9 mouse cellular contexts compared by ENCODE assay signal in the genomic region with DNA sequence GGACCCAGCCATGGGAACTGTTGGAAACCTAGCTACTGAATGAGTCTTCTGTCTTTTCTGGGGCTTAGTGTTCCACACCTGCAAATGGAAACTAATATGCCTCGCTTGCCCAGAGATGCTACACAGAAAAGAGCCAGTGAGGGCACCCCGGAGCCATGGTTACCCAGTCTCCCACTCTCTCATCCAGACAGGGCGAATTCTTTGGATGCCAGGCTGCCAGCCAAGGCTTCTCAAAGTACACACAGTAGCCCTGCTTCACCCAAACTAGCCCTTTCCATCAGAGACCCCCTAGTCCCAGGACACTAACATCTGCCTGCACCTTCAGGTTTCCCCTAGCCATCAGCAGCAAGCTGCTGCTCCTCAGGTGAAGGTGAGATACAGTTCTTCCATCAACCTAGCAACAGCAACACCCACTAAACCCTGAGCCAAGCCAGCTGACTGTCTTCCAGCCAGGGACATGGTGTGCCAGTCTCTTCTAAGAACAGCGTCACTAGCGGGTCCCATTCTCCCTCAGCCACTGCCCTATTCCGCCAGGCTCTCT. TPM values are rescaled to one million over a fixed set of nuclear protein-coding genes. Genes with fewer than 3 reads are reported as not detected.
DNase-seq lines count a peak whose midpoint lies in the region; ATAC-seq and TF ChIP-seq lines count a peak whose summit lies in the region.
"Had no signal": no experiment of that assay in that cellular context is flagged by ENCODE, and none has a peak within 500 bp of the region (broad histone marks: within the 10 kb centered on the region; RNA-seq: fewer than 3 reads in every experiment).

No protein-coding gene starts in this region.

- no peak for DNase-seq in forebrain, embryonic 10.5 days (ENCODE audit: extremely low spot score, low spot score)
- DNase-seq in spleen, adult 12 weeks (ENCODE audit: low spot score) = no peak
- DNase-seq in liver = no peak
- no peak for DNase-seq in MN1 (ENCODE audit: low spot score)

- H3K27ac ChIP-seq in forebrain, embryonic 12.5 days = peak overlapping the region; percentile 42; the same call in 1 of the 2 replicates
- no peak overlapping the region for H3K27ac ChIP-seq in forebrain, embryonic 10.5 days
- peak overlapping the region; percentile 6; the same call in 1 of the 2 replicates for H3K27ac ChIP-seq in cortical plate, adult 2 months (ENCODE audit: insufficient read depth, low read length)
- peak overlapping the region; percentile 40; the same call in 1 of the 2 replicates for H3K27ac ChIP-seq in hindbrain, embryonic 15.5 days (replicated peaks)
- no peak overlapping the region for H3K27ac ChIP-seq in limb, embryonic 15.5 days

- H3K4me2 ChIP-seq in forebrain, embryonic 12.5 days = 0 out of 2 replicates have a peak overlapping the region, but pooled peaks have one; percentile 17
- H3K4me2 ChIP-seq in hindbrain, embryonic 15.5 days = peak overlapping the region; percentile 96
- peak overlapping the region; percentile 99; the same call in 1 of the 2 replicates for H3K4me2 ChIP-seq in limb, embryonic 15.5 days

- H3K4me3 ChIP-seq in forebrain, embryonic 12.5 days (replicated peaks) = no peak overlapping the region
- no peak overlapping the region; the same call in 1 of the 2 replicates for H3K4me3 ChIP-seq in forebrain, embryonic 10.5 days
- peak overlapping the region; percentile 17 for H3K4me3 ChIP-seq in cortical plate, adult 2 months (ENCODE audit: insufficient read depth, low read length)
- H3K4me3 ChIP-seq in hindbrain, embryonic 15.5 days = peak overlapping the region; percentile 52; the same call in 1 of the 2 replicates
- no peak overlapping the region for H3K4me3 ChIP-seq in limb, embryonic 15.5 days

- no peaks in the 10 kb centered on the region for H3K9me3 ChIP-seq in forebrain, embryonic 12.5 days
- H3K9me3 ChIP-seq in forebrain, embryonic 10.5 days = no peaks in the 10 kb centered on the region
- no peaks in the 10 kb centered on the region for H3K9me3 ChIP-seq in hindbrain, embryonic 15.5 days
- no peaks in the 10 kb centered on the region for H3K9me3 ChIP-seq in limb, embryonic 15.5 days

- no peak overlapping the region for H3K9ac ChIP-seq in forebrain, embryonic 12.5 days
- H3K9ac ChIP-seq in hindbrain, embryonic 15.5 days = no peak overlapping the region
- H3K9ac ChIP-seq in limb, embryonic 15.5 days = no peak overlapping the region

- H3K4me1 ChIP-seq in forebrain, embryonic 12.5 days = peaks cover 60% of the 10 kb centered on the region
- H3K4me1 ChIP-seq in forebrain, embryonic 10.5 days = peaks cover 68% of the 10 kb centered on the region
- H3K4me1 ChIP-seq in cortical plate, adult 2 months (ENCODE audit: control insufficient read depth, insufficient read depth, low read length) = peaks cover 5% of the 10 kb centered on the region
- H3K4me1 ChIP-seq in hindbrain, embryonic 15.5 days (replicated peaks) = peaks cover 44% of the 10 kb centered on the region
- peaks cover 58% of the 10 kb centered on the region for H3K4me1 ChIP-seq in limb, embryonic 15.5 days

- TF ChIP-seq POLR2A in cortical plate, adult 2 months (IDR thresholded peaks at IDR 0.05; ENCODE audit: extremely low read depth, insufficient read depth, low read length) = 0 out of 2 replicates have a peak, but pooled peaks have one; percentile 26

- peaks cover 27% of the 10 kb centered on the region for H3K36me3 ChIP-seq in forebrain, embryonic 12.5 days (replicated peaks)
- peaks cover 57% of the 10 kb centered on the region for H3K36me3 ChIP-seq in forebrain, embryonic 10.5 days (replicated peaks)
- no peaks in the 10 kb centered on the region for H3K36me3 ChIP-seq in hindbrain, embryonic 15.5 days
- no peaks in the 10 kb centered on the region for H3K36me3 ChIP-seq in limb, embryonic 15.5 days

- ATAC-seq in forebrain, embryonic 12.5 days (ENCODE audit: low FRiP score) = no peak
- ATAC-seq in hindbrain, embryonic 15.5 days (ENCODE audit: low FRiP score, low read depth) = 0 out of 2 replicates have a peak, but pooled peaks have one; percentile 23
- ATAC-seq in limb, embryonic 15.5 days (ENCODE audit: insufficient number of reproducible peaks, low FRiP score, low TSS enrichment, low read depth) = no peak

- 86% methylated on average over 6 of the region's 6 CpGs for WGBS in forebrain, embryonic 12.5 days
- 88% methylated on average over 6 of the region's 6 CpGs for WGBS in forebrain, embryonic 10.5 days
- 67% methylated on average over 6 of the region's 6 CpGs for WGBS in hindbrain, embryonic 15.5 days
- 67% methylated on average over 6 of the region's 6 CpGs for whole genome bisulfite sequencing in limb, embryonic 15.5 days

- 0 out of 2 replicates have a peak, but pooled peaks cover 7% of the 10 kb centered on the region for H3K27me3 ChIP-seq in forebrain, embryonic 12.5 days
- peaks cover 50% of the 10 kb centered on the region for H3K27me3 ChIP-seq in forebrain, embryonic 10.5 days (ENCODE audit: poor library complexity, severe bottlenecking)
- peaks cover 2% of the 10 kb centered on the region; the same call in 1 of the 2 replicates for H3K27me3 ChIP-seq in hindbrain, embryonic 15.5 days
- H3K27me3 ChIP-seq in limb, embryonic 15.5 days = peaks cover 6% of the 10 kb centered on the region; the same call in 1 of the 2 replicates
- H3K27me3 ChIP-seq: CH12.LX had no signal

- TF ChIP-seq CTCF in cortical plate, adult 2 months (IDR thresholded peaks at IDR 0.05; ENCODE audit: extremely low read depth, insufficient read depth, low read length) = no peak

RNA-seq across cellular contexts. Expression of gene Mfsd2a, which starts 2.4 kb away (rescaled TPM):
- polyA plus RNA-seq in forebrain, embryonic 12.5 days (2016; fragmentation: Nextera tagmentation; extraction: Ambion mirVana) = 21.7 TPM in 2 replicates
- 18.5 and 19.4 TPM in 2 replicates for polyA plus RNA-seq in forebrain, embryonic 10.5 days (2016; fragmentation: Nextera tagmentation; extraction: Ambion mirVana)
- polyA plus RNA-seq in cortical plate, adult 2 months (2012; rRNA removed) = 36.1 and 37.3 TPM in 2 replicates
- polyA plus RNA-seq in hindbrain, embryonic 15.5 days (2015; fragmentation: Nextera tagmentation; extraction: Ambion mirVana) = 28.8 and 32.3 TPM in 2 replicates
- polyA plus RNA-seq in limb, embryonic 15.5 days (2015; fragmentation: Nextera tagmentation; extraction: Ambion mirVana) = 16.0 and 18.3 TPM in 2 replicates

RNA-seq across cellular contexts. Expression of gene Mycl, which starts 36.9 kb away (rescaled TPM):
- polyA plus RNA-seq in forebrain, embryonic 12.5 days (2016; fragmentation: Nextera tagmentation; extraction: Ambion mirVana) = 84.0 and 84.3 TPM in 2 replicates
- 39.7 and 42.7 TPM in 2 replicates for polyA plus RNA-seq in forebrain, embryonic 10.5 days (2016; fragmentation: Nextera tagmentation; extraction: Ambion mirVana)
- polyA plus RNA-seq in cortical plate, adult 2 months (2012; rRNA removed) = 8.4 and 10.1 TPM in 2 replicates
- 63.0 and 66.3 TPM in 2 replicates for polyA plus RNA-seq in hindbrain, embryonic 15.5 days (2015; fragmentation: Nextera tagmentation; extraction: Ambion mirVana)
- polyA plus RNA-seq in limb, embryonic 15.5 days (2015; fragmentation: Nextera tagmentation; extraction: Ambion mirVana) = 25.2 and 29.5 TPM in 2 replicates

RNA-seq across cellular contexts. Expression of gene Trit1, which starts 57.8 kb away (rescaled TPM):
- polyA plus RNA-seq in forebrain, embryonic 12.5 days (2016; fragmentation: Nextera tagmentation; extraction: Ambion mirVana) = 29.3 and 29.7 TPM in 2 replicates
- 23.8 and 25.9 TPM in 2 replicates for polyA plus RNA-seq in forebrain, embryonic 10.5 days (2016; fragmentation: Nextera tagmentation; extraction: Ambion mirVana)
- 12.6 and 15.7 TPM in 2 replicates for polyA plus RNA-seq in cortical plate, adult 2 months (2012; rRNA removed)
- 21.6 and 21.7 TPM in 2 replicates for polyA plus RNA-seq in hindbrain, embryonic 15.5 days (2015; fragmentation: Nextera tagmentation; extraction: Ambion mirVana)
- polyA plus RNA-seq in limb, embryonic 15.5 days (2015; fragmentation: Nextera tagmentation; extraction: Ambion mirVana) = 20.9 and 21.3 TPM in 2 replicates

Comparison
In these comparisons a context has a peak if more than half of its experiments do, and no peak if none do; other contexts are left out.
1. H3K27ac ChIP-seq: peak in forebrain, embryonic 12.5 days (single experiment), cortical plate, adult 2 months (single experiment) and hindbrain, embryonic 15.5 days (single experiment); none in forebrain, embryonic 10.5 days (single experiment) and limb, embryonic 15.5 days (single experiment).
2. H3K4me2 ChIP-seq: peak in every context shown above with its lines; median percentile 99 in limb, embryonic 15.5 days; 96 in hindbrain, embryonic 15.5 days; 17 in forebrain, embryonic 12.5 days.
3. H3K4me3 ChIP-seq: peak in cortical plate, adult 2 months (single experiment) and hindbrain, embryonic 15.5 days (single experiment); none in forebrain, embryonic 12.5 days (single experiment), forebrain, embryonic 10.5 days (single experiment) and limb, embryonic 15.5 days (single experiment).